Mouse (Mus musculus): ENCODE measurements around the gene Gm17542.
A peak's percentile ranks its signal among the peaks of the same experiment; 100 is the strongest.
"Not testable (repeated sequence)": the region's sequence is repeated elsewhere in the genome, so short reads cannot be mapped to it uniquely, and the experiment has no call there.

Gene Gm17542

DNA sequence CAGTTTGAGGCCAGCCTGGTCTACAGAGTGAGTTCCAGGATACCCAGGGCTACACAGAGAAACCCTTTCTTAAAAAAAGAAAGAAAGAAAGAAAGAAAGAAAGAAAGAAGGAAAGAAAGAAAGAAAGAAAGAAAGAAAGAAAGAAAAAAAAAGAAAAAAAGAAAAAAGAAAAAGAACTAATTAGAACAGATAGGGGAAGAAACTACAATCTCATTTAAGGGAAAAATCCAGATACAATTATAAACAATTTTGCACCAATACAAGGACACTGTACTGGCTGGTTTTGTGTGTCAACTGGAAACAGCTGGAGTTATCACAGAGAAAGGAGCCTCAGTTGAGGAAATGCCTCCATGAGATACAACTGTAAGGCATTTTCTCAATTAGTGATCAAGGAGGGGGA lies at the start of gene Gm17542:
TSS of gene Gm17542 (minus strand) at position 101 of the 400 bp plus-strand sequence.
- not testable (repeated sequence) for DNase-seq (ENCODE audit: low read depth, low spot score)

- no peak for DNase-seq (ENCODE audit: low read depth, low spot score)
Observed at GRCm38 (mm10) chr10:58739779-58740178, 21.8 kb upstream of the Gm17542 start.

- no peak for DNase-seq (ENCODE audit: low read depth, low spot score)
Observed at GRCm38 (mm10) chr10:58738152-58738551, 20.1 kb upstream of the Gm17542 start.

- no peak for DNase-seq (ENCODE audit: low read depth, low spot score)
Observed at GRCm38 (mm10) chr10:58714789-58715148, 3.2 kb downstream of the Gm17542 start.

DNA sequence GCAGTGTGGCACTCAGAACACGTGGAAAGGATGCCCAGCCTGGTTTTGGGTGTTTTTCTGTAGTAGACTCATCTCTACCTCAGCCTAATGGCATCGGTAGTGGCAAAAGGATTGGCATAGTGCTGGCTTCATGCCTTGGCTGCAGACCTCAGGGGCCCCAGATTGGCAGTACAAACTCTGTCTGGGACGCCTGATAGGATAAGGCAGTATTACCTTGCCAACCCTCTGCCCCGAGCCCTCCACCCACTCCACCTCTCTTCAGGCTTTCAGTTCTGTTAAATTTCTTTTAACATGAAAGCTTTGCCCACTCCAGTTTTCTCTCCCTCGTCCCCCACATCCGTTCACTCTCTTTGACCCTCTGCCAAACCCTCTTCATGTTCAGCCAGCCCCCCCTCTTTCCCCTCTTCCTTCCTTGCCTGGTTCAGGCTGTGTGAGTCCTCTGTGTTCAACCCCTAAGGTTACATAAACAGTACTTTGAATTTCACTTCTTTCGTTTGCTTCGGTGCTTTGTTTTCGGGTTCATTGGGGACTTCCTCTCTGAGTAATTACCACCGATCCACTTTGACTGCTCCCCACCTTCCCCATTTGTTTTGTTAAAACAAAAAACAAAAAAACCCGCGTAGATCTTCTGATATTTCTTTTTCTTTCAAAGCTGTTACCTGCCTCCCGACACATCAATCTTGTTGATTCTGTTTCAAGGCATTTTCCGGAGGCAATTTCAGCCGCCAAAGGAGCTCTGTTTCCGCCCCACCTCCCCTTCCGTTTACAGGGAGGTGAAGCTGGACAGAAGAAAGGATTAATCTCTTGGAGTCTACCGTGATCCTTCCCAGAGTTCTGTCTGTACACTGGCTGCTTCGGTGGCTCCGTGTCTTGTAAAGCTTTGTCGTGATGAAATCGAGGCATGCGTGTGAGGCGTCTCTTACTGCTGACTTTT lies 3.9 kb downstream of the Gm17542 start:
- DNase-seq (ENCODE audit: low read depth, low spot score), result no peak

- DNase-seq (ENCODE audit: low read depth, low spot score), result no peak
Observed at GRCm38 (mm10) chr10:58713225-58713624, 4.8 kb downstream of the Gm17542 start.

GRCm38 (mm10) chr10:58709021-58709420 lies 9.0 kb downstream of the Gm17542 start:
- no peak for DNase-seq (ENCODE audit: low read depth, low spot score)

DNA sequence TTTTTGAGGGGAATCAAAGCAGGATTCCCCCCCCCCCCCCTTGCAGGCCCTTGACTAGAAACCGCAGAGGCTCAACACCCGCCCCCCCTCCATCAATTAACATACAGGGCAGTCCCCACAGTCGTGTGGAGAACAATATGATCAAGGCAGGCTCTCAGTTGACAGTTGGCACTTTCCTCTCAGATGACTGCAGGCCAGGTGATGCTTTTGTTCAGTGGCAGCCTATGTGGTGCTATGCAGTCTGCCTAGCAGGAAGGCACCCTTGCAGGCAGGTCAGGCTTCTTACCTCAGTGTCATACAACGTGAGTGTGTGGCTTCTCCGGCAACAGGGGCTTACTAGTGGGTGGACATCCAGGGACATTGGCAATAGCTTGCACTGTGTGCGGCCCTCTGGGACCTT lies 17.4 kb downstream of the Gm17542 start:
- DNase-seq (ENCODE audit: low read depth, low spot score), result no peak

- DNase-seq (ENCODE audit: low read depth, low spot score), result no peak
Observed at GRCm38 (mm10) chr10:58700160-58700559, 17.9 kb downstream of the Gm17542 start.

- DNase-seq (ENCODE audit: low read depth, low spot score), result no peak
Observed at GRCm38 (mm10) chr10:58698955-58699354, 19.1 kb downstream of the Gm17542 start.

- no peak for DNase-seq (ENCODE audit: low read depth, low spot score)
Observed at GRCm38 (mm10) chr10:58691051-58691450, 27.0 kb downstream of the Gm17542 start.

- no peak for DNase-seq (ENCODE audit: low read depth, low spot score)
Observed at GRCm38 (mm10) chr10:58679298-58679697, 38.7 kb downstream of the Gm17542 start.

- DNase-seq (ENCODE audit: low read depth, low spot score), result peak; percentile 78
Observed at GRCm38 (mm10) chr10:58675533-58675932, 42.5 kb downstream of the Gm17542 start, which contains the start of gene Edar. Edar (minus strand) TSS chr10:58675654.

DNA sequence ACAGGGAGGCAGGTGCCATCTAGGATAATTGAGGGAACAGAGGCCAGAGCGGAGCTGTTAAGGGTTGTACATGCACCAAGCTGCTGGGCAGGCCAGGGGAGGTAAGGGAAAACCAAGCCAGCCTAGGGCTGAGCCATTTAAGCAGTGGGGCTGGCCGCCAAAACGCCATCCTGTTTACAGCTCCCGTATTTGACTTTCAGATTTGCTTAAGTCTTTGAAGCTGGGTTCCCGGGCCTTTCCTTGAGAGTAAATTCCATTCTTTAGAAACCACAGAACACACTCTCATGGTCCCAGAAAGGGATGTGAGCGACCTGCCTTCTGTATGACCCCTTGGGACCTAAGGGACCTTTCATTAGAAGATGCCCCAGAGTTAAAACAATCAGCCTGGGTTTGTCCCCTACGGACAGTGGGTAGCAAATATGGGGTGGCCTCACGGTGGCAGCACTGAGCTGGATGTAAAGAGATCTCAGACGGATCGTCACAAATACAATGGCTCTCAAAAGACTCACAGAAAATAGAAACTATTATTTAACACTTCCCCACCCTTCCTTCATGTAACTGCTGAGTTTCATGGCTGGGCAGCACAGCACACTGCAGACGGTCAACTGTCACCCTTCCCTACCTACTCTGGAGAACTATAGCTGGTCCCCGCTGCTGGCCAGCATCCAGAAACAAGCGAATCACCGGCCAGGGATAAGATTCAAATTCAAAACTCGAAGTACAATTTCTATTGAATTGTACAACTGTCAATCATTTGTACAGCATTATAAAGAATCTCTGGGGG lies 44.5 kb downstream of the Gm17542 start:
- peak; percentile 74 for DNase-seq (ENCODE audit: low read depth, low spot score)

GRCm38 (mm10) chr10:58672557-58673277 lies 45.3 kb downstream of the Gm17542 start:
- DNase-seq (ENCODE audit: low read depth, low spot score), result no peak

DNA sequence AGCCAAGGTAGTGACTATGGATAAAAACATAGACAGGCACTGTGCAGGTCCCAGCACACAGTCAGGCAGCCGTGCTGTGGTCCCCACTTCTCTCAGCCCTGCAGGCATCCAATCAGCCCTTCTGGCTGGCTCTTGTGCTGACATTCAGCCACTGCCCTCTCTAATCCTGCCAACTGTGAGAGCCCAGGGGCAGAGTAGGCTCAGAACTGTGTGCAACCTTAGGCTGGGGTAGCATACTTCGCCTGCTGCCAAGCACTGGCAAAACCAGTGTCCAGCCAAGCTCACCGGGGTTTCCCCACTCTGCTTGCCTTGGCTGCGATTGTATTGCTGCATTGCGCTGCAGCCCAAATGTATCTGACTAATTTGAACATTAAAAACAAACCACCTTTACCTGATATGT lies 54.1 kb downstream of the Gm17542 start:
- no peak for DNase-seq (ENCODE audit: low read depth, low spot score)
